Mouse (Mus musculus) erythroblast, embryonic 14.5 days (primary cell): ENCODE results near the gene Cyp2b19. TPM values are rescaled to one million over a fixed set of nuclear protein-coding genes. Genes with fewer than 3 reads are reported as not detected.
"Not testable (repeated sequence)": the region's sequence is repeated elsewhere in the genome, so short reads cannot be mapped to it uniquely, and the experiment has no call there.

Experiments
- H3K27me3 ChIP-seq: 2 replicates; pipeline ENCODE4 v1.6.1; 2012; ENCODE audit warnings: inconsistent platforms; ENCODE audit not compliant: control insufficient read depth
- H3K36me3 ChIP-seq: 2 replicates; pipeline ENCODE4 v1.6.1; 2012; ENCODE audit warnings: mild to moderate bottlenecking, inconsistent platforms; ENCODE audit not compliant: control insufficient read depth
- H3K4me1 ChIP-seq: 2 replicates; pipeline ENCODE4 v1.6.1; 2012; ENCODE audit warnings: inconsistent platforms; ENCODE audit not compliant: control insufficient read depth
- H3K4me3 ChIP-seq: replicated peaks from 2 replicates; pipeline ENCODE3; 2012; ENCODE audit warnings: moderate library complexity, mild to moderate bottlenecking, inconsistent platforms
- H3K9me3 ChIP-seq: 2 replicates; pipeline ENCODE4 v1.6.1; 2012; ENCODE audit warnings: low read length, inconsistent platforms, mixed read lengths; ENCODE audit not compliant: control insufficient read depth
- GATA1 ChIP-seq: IDR thresholded peaks from 2 replicates; pipeline ENCODE4 v1.6.1; 2012; ENCODE audit warnings: low read length, inconsistent platforms, mixed read lengths
- TAL1 ChIP-seq: IDR thresholded peaks from 3 replicates; pipeline ENCODE4 v1.6.1; 2012; ENCODE audit warnings: low read length, inconsistent platforms, mixed read lengths
- polyA plus RNA-seq: library from polyadenylated mRNA; stranded (reverse); fragments of >175 nt; gene quantifications from 2 replicates; pipeline ENCODE4 v1.2.3, GENCODE M21; 2012

Cyp2b19 gene
- polyA plus RNA-seq, 1 experiment = not detected

DNA sequence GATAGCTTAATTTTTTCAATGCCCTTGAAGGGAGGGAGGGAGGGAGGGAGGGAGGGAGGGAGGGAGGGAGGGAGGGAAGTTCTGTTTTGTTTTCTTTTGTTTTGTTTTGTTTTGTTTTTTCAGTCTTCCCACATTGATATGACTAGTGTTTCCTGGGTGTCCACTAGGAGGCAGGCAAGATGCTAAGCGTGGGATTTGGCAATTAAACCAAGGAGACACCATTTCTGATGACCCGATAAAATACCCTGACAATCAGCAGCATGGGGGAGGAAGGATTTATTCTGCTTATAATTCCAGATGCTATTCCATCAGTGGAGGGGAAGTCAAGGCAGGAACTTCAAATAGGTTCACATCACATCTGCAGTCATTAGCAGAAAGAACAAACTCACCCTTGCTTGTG, 20.9 kb downstream of the Cyp2b19 start:
- H3K27me3 ChIP-seq = no peaks in the 10 kb centered on the region
- TF ChIP-seq TAL1 (no peak), GATA1 (no peak)
- no peaks in the 10 kb centered on the region for H3K36me3 ChIP-seq
- H3K9me3 ChIP-seq = no peaks in the 10 kb centered on the region
- no peaks in the 10 kb centered on the region for H3K4me1 ChIP-seq
- no peak overlapping the region for H3K4me3 ChIP-seq

DNA sequence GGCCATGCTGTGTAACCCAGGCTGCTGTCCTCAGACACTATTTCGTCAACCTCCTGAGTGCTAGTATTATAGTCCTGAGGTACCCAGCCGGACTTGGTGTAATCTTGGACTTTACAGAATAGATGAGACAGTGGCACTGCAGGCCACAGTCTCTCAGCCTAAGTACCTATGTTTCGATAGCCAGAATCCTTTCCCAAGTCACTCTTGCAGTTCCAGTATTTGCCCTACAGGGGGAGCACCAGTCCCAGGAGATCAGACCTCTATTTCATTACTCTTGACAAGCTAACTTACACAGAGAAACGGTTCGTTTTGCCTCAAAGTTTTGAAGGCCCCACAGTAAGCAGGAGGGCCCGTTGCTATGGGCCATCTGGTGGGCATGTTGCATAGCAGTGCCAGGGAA, 21.5 kb downstream of the Cyp2b19 start:
- no peaks in the 10 kb centered on the region for H3K27me3 ChIP-seq
- TF ChIP-seq GATA1 (no peak), TAL1 (no peak)

DNA sequence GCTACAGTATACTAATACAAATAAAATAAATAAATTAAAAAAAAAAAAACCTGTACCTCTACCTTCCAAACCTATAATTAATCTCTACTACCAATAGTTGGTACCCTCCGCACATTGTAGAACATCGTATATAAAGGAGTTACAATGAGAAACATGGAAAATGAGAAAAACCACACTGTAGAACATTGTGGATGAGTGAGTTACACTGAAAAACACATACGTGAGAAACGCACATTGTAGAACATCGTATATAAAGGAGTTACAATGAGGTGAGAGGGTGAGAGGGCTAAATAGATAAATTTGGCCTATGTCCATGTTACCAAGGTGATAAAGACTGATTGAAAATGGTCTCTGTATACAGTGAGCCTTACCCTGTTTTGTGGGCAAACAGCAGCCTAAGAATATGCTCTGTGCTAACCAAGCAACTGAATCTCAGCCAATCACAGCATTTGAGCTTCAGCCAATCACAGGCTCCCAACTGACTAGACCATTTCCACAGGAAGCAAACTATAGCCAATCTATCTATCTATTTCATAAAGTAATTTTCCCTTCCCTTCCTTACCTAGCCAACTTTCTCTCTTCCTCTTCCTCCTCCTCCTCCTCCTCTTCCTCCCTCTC, 23.0 kb downstream of the Cyp2b19 start:
- Histone ChIP-seq H3K27me3 (no peaks in the 10 kb centered on the region), H3K9me3 (no peaks in the 10 kb centered on the region)
- TF ChIP-seq TAL1 (no peak), GATA1 (no peak)

More for the DNA sequence above, 21.5 kb downstream of the Cyp2b19 start:
- Histone ChIP-seq H3K4me1 (no peaks in the 10 kb centered on the region), H3K9me3 (no peaks in the 10 kb centered on the region), H3K36me3 (no peaks in the 10 kb centered on the region), H3K4me3 (no peak overlapping the region)

DNA sequence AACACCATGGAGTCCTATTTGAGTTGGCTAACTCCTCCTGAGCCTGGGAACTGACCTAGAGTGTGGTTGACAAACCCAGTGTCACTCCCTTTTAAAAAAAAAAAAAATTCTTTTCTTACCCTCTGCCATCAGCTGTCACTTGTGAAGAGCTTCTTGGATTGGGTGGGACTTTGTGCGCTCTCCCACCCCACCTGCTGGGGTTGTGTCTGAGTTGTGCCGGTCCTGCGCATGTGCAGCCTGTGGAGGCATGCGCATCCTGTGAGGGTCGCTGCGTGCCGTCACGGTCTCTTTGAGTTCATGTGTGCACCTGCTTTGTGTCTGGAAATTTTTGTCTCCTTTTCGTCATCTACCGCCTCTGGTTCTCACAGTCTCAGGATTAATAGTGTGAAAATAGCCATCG, 23.6 kb downstream of the Cyp2b19 start:
- Histone ChIP-seq H3K4me1 (no peaks in the 10 kb centered on the region), H3K4me3 (no peak overlapping the region)

More for the DNA sequence above, 23.0 kb downstream of the Cyp2b19 start:
- Histone ChIP-seq H3K4me3 (no peak overlapping the region), H3K36me3 (no peaks in the 10 kb centered on the region), H3K4me1 (no peaks in the 10 kb centered on the region)

DNA sequence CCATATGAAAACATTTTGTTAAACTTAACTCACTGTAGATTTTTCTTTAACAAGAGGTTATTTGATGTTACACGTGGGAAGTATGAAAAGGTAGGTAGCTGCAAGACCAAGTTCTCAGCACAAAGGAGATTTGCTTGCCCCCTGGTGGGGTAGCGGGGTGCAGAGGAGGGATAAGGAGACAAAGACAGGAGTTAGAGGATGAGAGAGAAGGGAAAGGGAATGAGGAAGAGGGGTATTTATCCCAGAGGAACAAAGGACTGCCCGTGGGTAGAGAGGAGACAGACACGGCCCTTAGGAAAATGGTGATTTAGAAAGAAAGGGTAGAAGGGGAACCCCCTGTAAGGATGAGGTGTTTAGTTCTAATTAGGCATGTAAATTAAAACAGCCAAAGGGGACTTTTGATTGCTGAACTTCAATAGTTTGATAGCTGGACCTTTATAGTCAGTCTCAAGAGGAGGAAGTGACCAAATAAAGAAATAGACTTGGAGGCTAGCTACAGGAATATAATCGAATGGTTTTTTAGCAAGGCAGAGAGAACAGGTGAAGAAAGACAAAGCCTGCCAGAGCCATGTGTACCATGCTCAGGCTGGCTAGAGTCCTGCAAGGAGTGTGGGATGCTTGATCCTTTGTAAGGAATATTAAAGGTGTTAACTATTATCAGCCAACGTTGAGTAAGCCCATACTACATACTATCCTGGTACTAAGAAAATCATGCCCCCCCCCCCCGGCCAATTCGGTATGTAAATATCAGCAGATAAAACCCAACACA, 24.2 kb downstream of the Cyp2b19 start:
- TF ChIP-seq TAL1 = no peak
- no peak for TF ChIP-seq GATA1
- Histone ChIP-seq H3K27me3 (no peaks in the 10 kb centered on the region), H3K4me1 (no peaks in the 10 kb centered on the region), H3K9me3 (no peaks in the 10 kb centered on the region), H3K4me3 (no peak overlapping the region), H3K36me3 (no peaks in the 10 kb centered on the region)

More for the DNA sequence above, 23.6 kb downstream of the Cyp2b19 start:
- no peaks in the 10 kb centered on the region for H3K36me3 ChIP-seq
- no peaks in the 10 kb centered on the region for H3K9me3 ChIP-seq
- TF ChIP-seq TAL1 (no peak), GATA1 (no peak)
- no peaks in the 10 kb centered on the region for H3K27me3 ChIP-seq

DNA sequence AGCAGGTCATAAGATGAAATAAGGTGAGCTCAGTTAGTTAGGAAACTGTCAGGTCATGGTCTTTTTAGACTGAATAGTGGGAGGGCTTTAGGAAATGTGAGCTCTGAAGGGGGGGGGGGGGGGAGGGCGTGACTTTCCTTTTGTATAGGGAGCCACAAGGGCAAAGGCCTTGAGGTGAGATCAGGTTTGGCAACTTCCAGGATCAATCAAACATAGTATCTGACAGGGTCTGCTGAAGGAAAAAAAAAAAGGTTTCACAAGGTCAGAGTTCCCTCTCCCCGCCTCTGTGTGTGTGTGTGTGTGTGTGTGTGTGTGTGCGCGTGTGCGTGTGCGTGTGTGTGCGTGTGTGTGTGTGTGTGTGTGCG, 24.8 kb downstream of the Cyp2b19 start:
- no peaks in the 10 kb centered on the region for H3K27me3 ChIP-seq
- TF ChIP-seq TAL1 (no peak), GATA1 (no peak)
- H3K4me3 ChIP-seq = no peak overlapping the region
- no peaks in the 10 kb centered on the region for H3K4me1 ChIP-seq
- H3K36me3 ChIP-seq = no peaks in the 10 kb centered on the region
- no peaks in the 10 kb centered on the region for H3K9me3 ChIP-seq

DNA sequence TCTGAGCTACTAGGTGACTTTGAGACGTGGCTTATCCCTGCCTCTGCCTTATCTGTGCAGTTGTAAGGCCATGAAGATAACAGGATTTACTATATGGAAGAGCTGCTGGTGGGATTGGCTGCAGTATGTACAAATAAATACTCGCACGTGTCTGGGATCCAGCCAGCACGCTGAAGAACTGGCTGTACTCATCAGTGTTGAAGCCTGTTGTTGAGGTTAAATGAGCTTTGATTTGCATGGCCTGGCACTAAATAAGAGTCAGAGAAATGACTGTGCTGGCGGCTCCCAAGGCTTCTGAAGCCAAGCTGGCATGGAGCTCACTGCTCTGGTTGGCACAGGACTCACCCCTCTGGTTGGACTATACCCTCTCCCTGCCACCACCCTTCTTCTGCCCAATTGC, 26.2 kb downstream of the Cyp2b19 start:
- Histone ChIP-seq H3K4me1 (no peaks in the 10 kb centered on the region), H3K9me3 (no peaks in the 10 kb centered on the region), H3K4me3 (no peak overlapping the region), H3K27me3 (no peaks in the 10 kb centered on the region), H3K36me3 (no peaks in the 10 kb centered on the region)
- TF ChIP-seq GATA1 (no peak), TAL1 (no peak)

DNA sequence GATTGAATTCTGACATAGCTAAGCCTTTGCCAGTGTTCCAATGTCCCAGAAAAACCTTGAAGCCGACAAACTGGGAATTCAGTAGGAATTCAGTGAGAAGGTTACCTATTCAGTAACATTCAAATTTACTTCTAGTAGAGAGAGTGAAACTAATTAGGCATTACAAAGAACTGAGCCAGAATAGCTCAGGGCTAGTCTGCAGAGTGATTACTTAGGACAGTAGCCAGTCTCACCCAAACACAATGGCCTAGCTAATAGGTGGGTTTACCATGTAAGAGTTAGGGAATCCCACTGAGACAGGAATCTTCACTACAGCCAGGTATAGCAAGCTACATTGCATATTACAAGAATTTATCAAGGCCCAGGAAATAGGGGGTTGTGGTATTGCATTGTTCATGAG, 29.1 kb downstream of the Cyp2b19 start:
- not testable (repeated sequence) for H3K4me1 ChIP-seq, H3K4me3 ChIP-seq, H3K9me3 ChIP-seq, H3K27me3 ChIP-seq, H3K36me3 ChIP-seq

DNA sequence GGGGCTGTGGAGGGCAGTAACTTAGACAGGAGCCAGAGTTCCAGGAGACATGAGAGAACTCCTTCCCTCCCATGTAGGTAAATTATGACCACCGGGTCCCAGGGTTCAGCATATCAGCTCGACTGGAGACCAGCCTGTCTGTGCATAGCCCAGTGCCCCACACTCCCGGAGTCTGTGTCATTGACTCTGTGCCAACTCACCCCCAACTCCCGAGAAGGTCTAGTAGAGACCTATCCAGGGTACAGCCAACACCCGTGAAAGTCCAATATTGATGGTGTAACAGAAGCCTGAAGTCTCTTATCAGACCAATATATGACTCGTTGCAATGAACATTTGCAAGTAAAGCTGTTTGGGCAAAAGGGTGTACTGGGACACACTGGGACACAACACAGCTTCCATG, 33.0 kb downstream of the Cyp2b19 start:
- H3K4me1 ChIP-seq = no peaks in the 10 kb centered on the region
- no peaks in the 10 kb centered on the region for H3K36me3 ChIP-seq
- no peak overlapping the region for H3K4me3 ChIP-seq
- no peak for TF ChIP-seq TAL1
- no peak for TF ChIP-seq GATA1
- no peaks in the 10 kb centered on the region for H3K27me3 ChIP-seq
- no peaks in the 10 kb centered on the region; the same call in 1 of the 2 replicates for H3K9me3 ChIP-seq
